Mouse (Mus musculus): ENCODE data around the gene Kif26b. TPM values are rescaled to one million over a fixed set of nuclear protein-coding genes. Genes with fewer than 3 reads are reported as not detected.

Gene Kif26b
- total RNA-seq, 2 experiments from 2014 or later: 28.6 to 29.9 TPM

GRCm38 (mm10) chr1:178765650-178766049 lies 236.7 kb downstream of the Kif26b start:
- no peak for DNase-seq (ENCODE audit: low spot score in 2 of 2)

- no peak for DNase-seq (ENCODE audit: low spot score in 2 of 2)
Measured at GRCm38 (mm10) chr1:178768976-178769375, 240.1 kb downstream of the Kif26b start.

- DNase-seq (ENCODE audit: low spot score in 2 of 2): no peak
Measured at GRCm38 (mm10) chr1:178769988-178770387, 241.1 kb downstream of the Kif26b start.

- DNase-seq (ENCODE audit: low spot score in 2 of 2): no peak
Measured at GRCm38 (mm10) chr1:178770626-178771362, 241.9 kb downstream of the Kif26b start.

- no peak for DNase-seq (ENCODE audit: low spot score in 2 of 2)
Measured at GRCm38 (mm10) chr1:178779742-178780141, 250.8 kb downstream of the Kif26b start.

- no peak for DNase-seq (ENCODE audit: low spot score in 2 of 2)
Measured at GRCm38 (mm10) chr1:178784043-178784442, 255.1 kb downstream of the Kif26b start.

GRCm38 (mm10) chr1:178791266-178791665 lies 262.3 kb downstream of the Kif26b start:
- no peak for DNase-seq (ENCODE audit: low spot score in 2 of 2)

GRCm38 (mm10) chr1:178792726-178793125 lies 263.8 kb downstream of the Kif26b start:
- DNase-seq (ENCODE audit: low spot score in 2 of 2): no peak

GRCm38 (mm10) chr1:178794866-178795265 lies 265.9 kb downstream of the Kif26b start:
- no peak for DNase-seq (ENCODE audit: low spot score in 2 of 2)

GRCm38 (mm10) chr1:178797388-178797787 lies 268.5 kb downstream of the Kif26b start:
- DNase-seq (ENCODE audit: low spot score in 2 of 2): no peak

- peak; percentile 44 to 66 for DNase-seq (ENCODE audit: low spot score in 2 of 2)
Measured at GRCm38 (mm10) chr1:178798333-178798732, 269.4 kb downstream of the Kif26b start.

- DNase-seq (ENCODE audit: low spot score in 2 of 2): no peak
Measured at GRCm38 (mm10) chr1:178798886-178799285, 270.0 kb downstream of the Kif26b start.

- no peak for DNase-seq (ENCODE audit: low spot score in 2 of 2)
Measured at GRCm38 (mm10) chr1:178799836-178800552, 271.1 kb downstream of the Kif26b start.

- peak in 1 of 2 experiments; percentile 40 for DNase-seq (ENCODE audit: low spot score in 2 of 2)
Measured at GRCm38 (mm10) chr1:178803155-178803554, 274.2 kb downstream of the Kif26b start.

- no peak for DNase-seq (ENCODE audit: low spot score in 2 of 2)
Measured at GRCm38 (mm10) chr1:178817476-178817875, 288.6 kb downstream of the Kif26b start.

GRCm38 (mm10) chr1:178819060-178819459 lies 290.1 kb downstream of the Kif26b start:
- no peak for DNase-seq (ENCODE audit: low spot score in 2 of 2)

- DNase-seq (ENCODE audit: low spot score in 2 of 2): no peak
Measured at GRCm38 (mm10) chr1:178820079-178820478, 291.2 kb downstream of the Kif26b start.

GRCm38 (mm10) chr1:178820556-178821435 lies 291.9 kb downstream of the Kif26b start:
- DNase-seq (ENCODE audit: low spot score in 2 of 2): no peak

GRCm38 (mm10) chr1:178824871-178825270 lies 295.9 kb downstream of the Kif26b start:
- no peak for DNase-seq (ENCODE audit: low spot score in 2 of 2)

- no peak for DNase-seq (ENCODE audit: low spot score in 2 of 2)
Measured at GRCm38 (mm10) chr1:178827223-178827622, 298.3 kb downstream of the Kif26b start.

- DNase-seq (ENCODE audit: low spot score in 2 of 2): no peak
Measured at GRCm38 (mm10) chr1:178829456-178829855, 300.5 kb downstream of the Kif26b start.

GRCm38 (mm10) chr1:178832571-178832970 lies 303.6 kb downstream of the Kif26b start:
- no peak for DNase-seq (ENCODE audit: low spot score in 2 of 2)
